Mouse (Mus musculus) hindbrain, embryonic 14.5 days (tissue): ENCODE measurements around the gene Epha3. TPM values are rescaled to one million over a fixed set of nuclear protein-coding genes. Genes with fewer than 3 reads are reported as not detected.

Source experiments
- ATAC-seq: fragments of 200-750 bp; cut with Nextera tagmentation; 2 replicates; pipeline ENCODE4 v1.8.0; 2017; ENCODE audit warnings: moderate number of reproducible peaks, mild to moderate bottlenecking, moderate TSS enrichment, moderate library complexity; ENCODE audit not compliant: low FRiP score
- DNase-seq: peaks from one replicate; pipeline ENCODE4 v3.0.0-alpha.2; 2015; ENCODE audit warnings: low spot score
- H3K27ac ChIP-seq: fragments of 300-500 bp; sonication (generic); 2 replicates; pipeline ENCODE4 v1.5.1; 2014; ENCODE audit warnings: mild to moderate bottlenecking, moderate library complexity
- H3K27me3 ChIP-seq: fragments of 300-500 bp; sonication (generic); 2 replicates; pipeline ENCODE4 v1.6.1; 2014; ENCODE audit warnings: mild to moderate bottlenecking, low read length, mixed read lengths; ENCODE audit not compliant: control insufficient read depth, insufficient read depth
- H3K36me3 ChIP-seq: fragments of 300-500 bp; sonication (generic); replicated peaks from 2 replicates; pipeline ENCODE4 v1.6.1; 2014; ENCODE audit not compliant: control insufficient read depth, insufficient read depth
- H3K4me1 ChIP-seq: fragments of 300-500 bp; sonication (generic); replicated peaks from 2 replicates; pipeline ENCODE4 v1.6.1; 2014; ENCODE audit warnings: antibody characterized with exemption, low read length, mixed read lengths; ENCODE audit not compliant: control insufficient read depth, insufficient read depth
- H3K4me2 ChIP-seq: fragments of 300-500 bp; sonication (generic); replicated peaks from 2 replicates; pipeline ENCODE4 v1.6.1; 2014; ENCODE audit warnings: mild to moderate bottlenecking, moderate library complexity
- H3K4me3 ChIP-seq: fragments of 300-500 bp; sonication (generic); replicated peaks from 2 replicates; pipeline ENCODE4 v1.5.1; 2014; ENCODE audit warnings: mild to moderate bottlenecking, low read length
- H3K9ac ChIP-seq: fragments of 300-500 bp; sonication (generic); 2 replicates; pipeline ENCODE4 v1.6.1; 2014
- H3K9me3 ChIP-seq: fragments of 300-500 bp; sonication (generic); 2 replicates; pipeline ENCODE4 v1.6.1; 2016; ENCODE audit warnings: low read length; ENCODE audit not compliant: control insufficient read depth
- WGBS: fragments of 180-500 bp; shearing (Covaris S2); extraction: QIAGEN DNeasy Blood & Tissue Kit; methylation state at CpG from one replicate; pipeline ENCODE4 v1.1.7; 2014; 5-methylcytosine and 5-hydroxymethylcytosine counted together
- polyA plus RNA-seq: library from polyadenylated mRNA; unstranded; fragments of >200 nt; fragmentation: Nextera tagmentation; extraction: Ambion mirVana; gene quantifications from 2 replicates; pipeline ENCODE4 v1.2.1, GENCODE M21; 2014

Epha3 gene
- polyA plus RNA-seq, 1 experiment from 2014 or later: 24.7 TPM

GRCm38 (mm10) chr16:63594656-63595055, 269.3 kb downstream of the Epha3 start:
- Histone ChIP-seq H3K27me3 (no peaks in the 10 kb centered on the region), H3K9me3 (no peaks in the 10 kb centered on the region), H3K4me3 (no peak overlapping the region), H3K4me1 (no peaks in the 10 kb centered on the region), H3K4me2 (no peak overlapping the region), H3K9ac (no peak overlapping the region), H3K36me3 (no peaks in the 10 kb centered on the region; the same call in 1 of the 2 replicates), H3K27ac (no peak overlapping the region)
- DNase-seq (no peak), ATAC-seq (no peak)
- 75% methylated on average over 4 of the region's 4 CpGs for WGBS

GRCm38 (mm10) chr16:63569746-63570145, 294.2 kb downstream of the Epha3 start:
- Histone ChIP-seq H3K27me3 (no peaks in the 10 kb centered on the region), H3K9me3 (no peaks in the 10 kb centered on the region), H3K9ac (no peak overlapping the region), H3K4me2 (no peak overlapping the region), H3K36me3 (peaks cover 4% of the 10 kb centered on the region; the same call in 1 of the 2 replicates), H3K27ac (no peak overlapping the region), H3K4me1 (no peaks in the 10 kb centered on the region), H3K4me3 (no peak overlapping the region)
- ATAC-seq (no peak), DNase-seq (no peak)
- 79% methylated on average over 4 of the region's 4 CpGs for WGBS

- DNase-seq (no peak), ATAC-seq (no peak)
- Histone ChIP-seq H3K27me3 (no peaks in the 10 kb centered on the region), H3K27ac (no peak overlapping the region), H3K9me3 (no peaks in the 10 kb centered on the region), H3K36me3 (peaks cover 4% of the 10 kb centered on the region; the same call in 1 of the 2 replicates), H3K4me1 (no peaks in the 10 kb centered on the region), H3K4me3 (no peak overlapping the region), H3K4me2 (no peak overlapping the region), H3K9ac (no peak overlapping the region)
- WGBS: 85% methylated on average over 17 of the region's 17 CpGs
Observed at GRCm38 (mm10) chr16:63566106-63566836, 297.7 kb downstream of the Epha3 start.

- no peak for DNase-seq
Observed at GRCm38 (mm10) chr16:63556410-63557146, 307.4 kb downstream of the Epha3 start.

GRCm38 (mm10) chr16:63552531-63552930, 311.4 kb downstream of the Epha3 start:
- no peak for DNase-seq

More at GRCm38 (mm10) chr16:63556410-63557146, 307.4 kb downstream of the Epha3 start:
- Histone ChIP-seq H3K4me3 (no peak overlapping the region), H3K36me3 (no peaks in the 10 kb centered on the region), H3K9me3 (no peaks in the 10 kb centered on the region), H3K9ac (no peak overlapping the region), H3K4me2 (no peak overlapping the region), H3K4me1 (no peaks in the 10 kb centered on the region), H3K27ac (no peak overlapping the region), H3K27me3 (no peaks in the 10 kb centered on the region)
- 44% methylated on average over 6 of the region's 6 CpGs for WGBS
- no peak for ATAC-seq

GRCm38 (mm10) chr16:63539489-63539888, 324.5 kb downstream of the Epha3 start:
- Histone ChIP-seq H3K9ac (no peak overlapping the region), H3K36me3 (no peaks in the 10 kb centered on the region), H3K4me1 (no peaks in the 10 kb centered on the region), H3K9me3 (no peaks in the 10 kb centered on the region), H3K27ac (no peak overlapping the region), H3K4me3 (no peak overlapping the region), H3K27me3 (no peaks in the 10 kb centered on the region), H3K4me2 (no peak overlapping the region)
- ATAC-seq (no peak), DNase-seq (no peak)

More at GRCm38 (mm10) chr16:63552531-63552930, 311.4 kb downstream of the Epha3 start:
- ATAC-seq: no peak
- Histone ChIP-seq H3K9me3 (no peaks in the 10 kb centered on the region), H3K27ac (no peak overlapping the region), H3K4me3 (no peak overlapping the region), H3K4me1 (no peaks in the 10 kb centered on the region), H3K36me3 (no peaks in the 10 kb centered on the region), H3K27me3 (no peaks in the 10 kb centered on the region), H3K4me2 (no peak overlapping the region), H3K9ac (no peak overlapping the region)
- WGBS: 93% methylated on average over 7 of the region's 7 CpGs

- Histone ChIP-seq H3K27ac (no peak overlapping the region), H3K4me1 (no peaks in the 10 kb centered on the region), H3K36me3 (no peaks in the 10 kb centered on the region), H3K9me3 (no peaks in the 10 kb centered on the region), H3K4me3 (no peak overlapping the region), H3K4me2 (no peak overlapping the region), H3K27me3 (no peaks in the 10 kb centered on the region), H3K9ac (no peak overlapping the region)
- no peak for DNase-seq
- 67% methylated on average over 2 of the region's 2 CpGs for WGBS
- no peak for ATAC-seq
Observed at GRCm38 (mm10) chr16:63528821-63529220, 335.2 kb downstream of the Epha3 start.

GRCm38 (mm10) chr16:63517636-63518035, 346.3 kb downstream of the Epha3 start:
- H3K4me1 ChIP-seq: no peaks in the 10 kb centered on the region
- no peak overlapping the region for H3K9ac ChIP-seq
- H3K27ac ChIP-seq: no peak overlapping the region
- 81% methylated on average over 1 of the region's 1 CpGs for WGBS
- no peaks in the 10 kb centered on the region for H3K36me3 ChIP-seq
- no peak overlapping the region for H3K4me2 ChIP-seq
- H3K27me3 ChIP-seq: no peaks in the 10 kb centered on the region
- H3K4me3 ChIP-seq: no peak overlapping the region
- no peaks in the 10 kb centered on the region for H3K9me3 ChIP-seq
- DNase-seq: no peak
- ATAC-seq: no peak

GRCm38 (mm10) chr16:63510069-63510468, 353.9 kb downstream of the Epha3 start:
- Histone ChIP-seq H3K27ac (no peak overlapping the region), H3K9me3 (no peaks in the 10 kb centered on the region), H3K36me3 (no peaks in the 10 kb centered on the region), H3K9ac (no peak overlapping the region), H3K4me3 (no peak overlapping the region), H3K4me2 (no peak overlapping the region), H3K27me3 (no peaks in the 10 kb centered on the region), H3K4me1 (no peaks in the 10 kb centered on the region)
- ATAC-seq (no peak), DNase-seq (no peak)
- WGBS: 93% methylated on average over 2 of the region's 2 CpGs
